Mouse (Mus musculus): ENCODE results near the gene Tpra1.

Tpra1 gene

DNA sequence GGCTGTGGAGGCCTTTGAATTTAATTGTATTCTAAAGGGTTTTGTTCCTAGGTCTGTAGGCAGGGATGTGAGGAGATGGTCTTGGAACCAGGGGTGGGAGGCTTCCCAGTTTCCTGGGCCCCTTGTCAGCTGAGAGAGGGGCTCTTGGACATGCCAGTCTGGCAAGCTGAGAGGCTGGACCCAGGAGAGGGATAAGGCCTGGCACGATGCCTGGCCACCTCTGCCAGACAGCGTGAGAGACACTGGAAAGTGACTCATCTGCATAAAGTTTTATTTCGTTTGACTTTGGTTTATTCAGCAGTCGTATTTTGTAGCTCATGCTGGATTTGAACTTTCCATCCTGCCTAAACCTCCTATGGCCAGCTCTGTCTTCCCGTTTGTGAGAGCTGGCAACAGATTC, 26.5 kb downstream of the Tpra1 start:
- DNase-seq = no peak

- DNase-seq = peak; percentile 56
These were observed 27.4 kb downstream of the Tpra1 start for GRCm38 (mm10) chr6:88929451-88929850.

DNA sequence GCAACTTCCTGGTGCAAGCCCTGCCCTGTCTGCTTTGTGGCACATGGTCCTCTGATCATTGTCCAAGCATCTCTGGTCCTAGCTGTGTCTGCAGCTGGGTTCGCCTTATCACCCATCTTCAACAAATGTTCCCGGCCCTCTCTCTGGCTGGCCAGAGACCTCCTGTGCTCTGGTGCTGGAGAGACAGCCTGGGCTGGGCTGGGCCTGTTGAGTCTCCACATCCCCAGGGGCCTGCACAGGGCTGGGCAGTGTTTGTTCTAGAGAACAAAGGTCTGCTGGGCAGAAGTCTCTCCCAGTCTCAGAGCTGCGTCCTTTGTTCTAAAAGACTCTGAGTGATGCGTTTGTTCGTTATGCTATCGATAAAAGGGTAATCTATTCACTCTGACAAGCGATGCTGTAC, 28.0 kb downstream of the Tpra1 start:
- DNase-seq = peak; percentile 50

DNA sequence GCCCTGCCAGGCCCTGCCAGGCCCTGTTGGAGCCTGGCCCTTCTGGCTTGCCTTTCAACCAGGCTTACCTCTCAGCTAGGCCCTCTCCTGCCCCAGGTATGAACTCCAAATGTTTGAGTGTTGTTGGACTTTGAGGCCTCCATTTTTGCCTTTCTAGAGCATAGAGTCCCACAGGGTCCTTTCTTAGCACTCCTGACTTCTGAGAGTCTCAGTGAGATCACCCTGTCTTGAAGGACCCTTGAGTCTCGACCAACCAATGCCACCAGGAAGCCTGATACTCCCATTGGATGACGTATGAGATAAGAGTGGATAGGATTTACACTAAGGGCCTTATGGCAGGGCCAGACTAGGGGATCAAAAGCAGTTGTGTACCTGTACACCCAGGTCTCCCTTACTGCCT, 29.4 kb downstream of the Tpra1 start:
- DNase-seq = no peak

- no peak for DNase-seq
These were observed 32.1 kb downstream of the Tpra1 start for GRCm38 (mm10) chr6:88934132-88934531.

DNA sequence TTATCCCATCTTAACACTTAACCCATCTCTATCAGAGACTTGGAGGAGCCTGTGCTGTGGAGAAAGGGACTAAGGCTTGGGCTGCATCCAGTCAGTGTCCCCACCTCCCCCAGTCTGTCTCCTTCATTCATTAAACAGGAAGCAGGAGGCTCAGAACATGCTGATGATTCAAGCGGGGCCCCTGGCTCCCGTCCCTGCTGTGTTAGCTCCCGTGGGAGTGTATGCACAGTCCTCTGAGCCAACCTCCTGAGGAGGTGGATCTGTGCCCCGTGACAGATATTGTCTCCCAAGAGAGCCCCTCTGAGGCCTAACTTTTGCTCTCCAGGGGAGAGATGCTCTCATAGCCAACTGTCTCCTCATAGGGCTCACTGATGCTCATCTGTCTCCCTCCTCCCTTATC, 32.8 kb downstream of the Tpra1 start:
- DNase-seq = no peak

DNA sequence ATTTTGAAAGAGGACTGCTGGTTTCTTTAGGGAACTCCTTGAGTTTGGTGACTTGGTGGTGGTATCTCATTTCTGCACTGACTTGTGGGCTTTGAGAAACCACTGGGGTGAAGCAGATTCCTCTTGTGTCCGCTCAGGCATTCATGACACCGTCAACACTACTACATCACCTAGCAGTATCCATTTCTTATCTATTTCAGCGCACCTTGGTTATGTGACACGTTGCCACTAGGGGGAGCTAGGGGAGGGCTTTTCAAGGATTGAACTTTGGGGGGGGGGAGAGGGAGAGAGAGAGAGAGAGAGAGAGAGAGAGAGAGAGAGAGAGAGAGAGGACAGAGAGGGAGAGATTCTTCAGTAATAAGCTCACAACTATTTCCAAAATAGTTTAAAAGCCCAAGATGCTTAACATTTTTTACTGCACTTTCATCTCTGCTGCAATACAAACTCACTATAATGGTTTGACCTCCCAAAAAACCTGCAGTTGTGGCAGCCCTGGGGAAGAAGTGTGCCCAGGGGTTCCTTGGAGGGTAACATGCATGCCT, 33.8 kb downstream of the Tpra1 start:
- peak; percentile 84 for DNase-seq

DNA sequence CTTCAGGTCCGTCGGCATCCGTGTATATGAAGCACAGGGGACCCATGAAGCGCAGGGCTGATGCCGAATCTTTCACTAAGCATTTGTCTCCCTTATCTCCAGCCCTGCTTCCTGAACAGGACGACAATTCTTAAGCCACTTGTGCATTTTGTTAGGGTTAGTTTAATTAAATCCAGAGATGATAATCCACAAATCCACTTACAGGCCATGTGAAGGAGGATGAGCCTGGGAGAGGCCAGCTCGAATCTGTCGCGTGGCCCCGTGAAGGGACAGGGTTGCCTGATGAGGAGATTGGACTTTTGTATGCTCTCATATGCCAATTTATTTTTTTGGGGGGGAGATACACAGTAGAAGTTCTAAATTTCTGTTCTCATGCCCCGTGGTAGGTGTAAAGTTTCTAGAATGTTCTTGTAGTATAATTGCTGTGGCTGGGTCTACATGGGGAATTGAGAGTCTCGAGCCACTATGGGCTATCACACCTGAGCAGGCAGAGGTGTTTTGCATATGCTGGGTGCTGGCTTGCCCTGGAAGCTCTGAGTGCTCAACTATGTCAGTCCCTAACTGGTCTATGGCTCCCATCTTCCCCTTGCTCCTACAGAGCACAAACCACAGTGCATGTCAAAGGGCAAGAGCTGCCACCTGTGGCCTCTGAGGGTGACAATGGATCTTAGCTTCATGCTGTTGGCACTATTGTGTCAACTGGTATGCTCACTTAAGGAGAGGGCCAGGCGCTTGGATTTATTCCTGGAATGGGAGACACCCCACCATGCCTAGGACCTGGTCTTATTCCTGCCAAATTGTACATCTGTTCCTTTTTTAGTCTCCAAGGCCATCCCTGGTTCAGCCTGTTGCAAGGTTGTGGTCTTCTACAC, 34.5 kb downstream of the Tpra1 start:
- DNase-seq = no peak

GRCm38 (mm10) chr6:88937214-88937549, 35.1 kb downstream of the Tpra1 start:
- no peak for DNase-seq

DNA sequence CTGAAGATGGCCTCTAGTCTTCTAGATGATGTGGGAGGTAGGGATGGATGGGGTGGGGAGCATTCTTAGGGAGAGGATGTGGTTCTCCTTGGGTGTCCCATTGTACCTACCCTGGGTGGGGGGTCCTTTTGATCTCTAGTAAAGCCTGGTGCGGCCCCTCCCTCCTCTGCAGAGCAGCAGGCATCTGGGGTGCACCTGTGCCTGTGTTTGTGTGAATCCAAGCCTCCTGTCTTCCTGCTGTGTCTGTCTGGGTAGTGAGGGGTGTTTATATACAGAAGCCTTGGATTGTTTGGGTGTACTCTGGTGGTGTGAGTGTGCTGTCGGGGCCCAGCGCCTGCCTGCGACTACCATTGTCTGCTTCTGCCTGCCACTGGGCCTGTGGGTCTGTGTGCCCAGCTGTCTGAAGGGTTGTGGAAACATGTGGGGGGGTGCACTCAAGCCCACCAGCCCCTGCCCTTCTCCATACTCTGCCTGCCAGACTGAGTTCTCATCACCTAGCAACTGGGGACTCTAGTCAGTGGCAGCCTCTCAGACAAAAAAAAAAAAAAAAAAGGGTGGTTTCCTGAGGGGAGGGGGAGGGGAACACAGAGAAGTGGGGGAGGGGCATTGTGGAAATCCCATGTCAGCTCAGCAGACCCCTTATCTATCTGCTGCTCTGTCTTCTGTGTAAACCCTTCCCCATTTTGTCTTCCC, 36.1 kb downstream of the Tpra1 start:
- DNase-seq = peak; percentile 75

DNA sequence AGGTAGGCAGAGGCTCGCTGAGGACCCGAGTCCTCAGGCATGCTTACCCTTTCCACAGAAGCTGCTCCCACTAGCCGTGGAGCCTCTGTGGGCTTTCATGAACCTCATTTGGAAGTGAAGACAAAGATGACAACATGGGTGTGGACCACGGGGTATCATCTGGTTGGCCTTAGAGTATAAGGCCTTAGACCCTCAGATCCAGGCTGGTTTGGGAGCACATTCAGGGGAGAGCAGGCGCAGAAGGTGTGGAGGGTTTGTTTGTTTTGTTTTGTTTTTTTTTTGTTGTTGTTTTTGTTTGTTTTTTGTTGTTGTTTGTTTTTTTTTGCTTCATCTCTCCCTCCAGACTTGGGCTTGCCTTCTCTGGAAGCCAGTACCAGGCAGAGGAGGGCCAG, 36.6 kb downstream of the Tpra1 start:
- no peak for DNase-seq

- DNase-seq = no peak
These were observed 37.4 kb downstream of the Tpra1 start for GRCm38 (mm10) chr6:88939281-88940089.

DNA sequence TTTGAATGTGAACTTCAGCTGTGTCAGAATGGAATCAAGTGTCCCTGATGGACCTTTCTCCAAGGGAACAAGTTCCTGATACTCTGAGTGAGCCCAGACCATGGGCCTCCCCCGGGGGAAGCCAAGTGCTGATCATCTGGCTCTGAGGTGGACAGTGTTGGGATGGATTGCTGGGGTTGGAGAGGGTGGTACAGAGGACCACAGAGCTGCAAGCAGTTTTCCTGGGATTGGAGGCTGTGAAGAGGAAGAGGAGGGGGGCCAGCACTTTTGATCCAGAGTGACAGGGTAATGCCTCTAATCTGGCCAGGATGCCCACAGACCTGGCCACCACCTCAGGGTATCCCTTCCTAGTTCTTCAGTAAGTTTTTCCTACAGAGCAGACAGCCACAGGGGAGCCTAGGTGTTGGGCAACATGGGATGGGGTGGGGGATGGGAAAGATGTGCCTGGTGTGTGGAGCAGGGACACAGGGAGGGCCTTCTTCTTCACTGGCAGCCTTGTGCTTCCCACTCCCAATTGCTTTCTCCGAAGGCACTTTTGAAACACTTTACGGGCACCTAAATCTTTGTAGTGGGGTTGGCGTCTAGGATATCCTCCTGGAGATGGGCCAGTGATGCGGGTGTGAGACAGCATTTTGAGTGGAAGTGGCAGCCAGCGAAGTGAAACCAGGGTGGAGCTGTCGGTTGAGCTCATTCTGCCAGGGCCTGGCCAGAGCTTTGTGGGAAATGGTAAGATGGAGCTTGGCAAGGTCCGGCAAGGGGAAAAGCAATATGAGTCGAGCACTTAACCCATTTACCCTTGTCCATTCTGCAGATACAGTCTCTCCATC, 38.3 kb downstream of the Tpra1 start:
- no peak for DNase-seq

DNA sequence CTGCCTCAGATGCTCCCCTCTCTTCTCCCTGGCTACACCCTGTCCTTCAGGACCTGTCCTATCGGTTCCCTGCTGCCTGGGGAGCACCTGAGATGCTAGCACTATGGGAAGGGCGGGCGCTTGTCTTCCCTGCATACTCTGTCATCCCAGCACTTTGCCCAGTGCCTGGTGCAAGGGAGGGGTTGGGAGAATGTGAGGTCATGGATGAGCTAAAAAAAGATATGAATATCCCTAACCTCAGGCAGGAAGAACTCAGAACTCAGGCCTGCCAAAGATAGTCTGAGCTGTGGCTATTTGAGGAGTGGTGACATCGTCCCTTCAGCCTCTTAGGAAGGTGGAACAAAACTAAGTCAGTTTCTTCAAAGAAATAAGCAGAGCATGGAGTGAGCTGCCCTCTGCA, 39.6 kb downstream of the Tpra1 start:
- DNase-seq = no peak

DNA sequence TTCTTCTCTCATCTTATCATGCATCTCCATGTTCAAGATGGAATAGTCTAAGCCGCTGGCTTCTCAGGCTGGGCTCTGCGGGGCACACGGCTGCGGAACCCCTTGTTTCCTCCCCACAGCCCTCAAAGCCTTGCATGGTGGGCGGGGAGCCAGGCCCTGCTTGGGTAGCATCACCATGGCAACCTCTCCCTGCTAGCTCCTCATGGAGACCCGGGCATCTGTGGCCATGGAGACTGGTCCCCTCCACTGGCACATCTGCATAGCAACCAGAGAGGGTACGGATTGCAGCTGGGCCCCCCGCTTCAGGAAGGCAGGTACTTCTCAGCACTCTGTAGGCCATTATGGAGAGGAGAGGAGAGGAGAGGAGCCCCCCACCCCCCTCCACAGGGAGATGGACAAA, 40.5 kb downstream of the Tpra1 start:
- peak; percentile 82 for DNase-seq

- DNase-seq = no peak
These were observed 41.6 kb downstream of the Tpra1 start for GRCm38 (mm10) chr6:88943666-88944065.

- DNase-seq = no peak
These were observed 44.4 kb downstream of the Tpra1 start for GRCm38 (mm10) chr6:88946442-88946841.

DNA sequence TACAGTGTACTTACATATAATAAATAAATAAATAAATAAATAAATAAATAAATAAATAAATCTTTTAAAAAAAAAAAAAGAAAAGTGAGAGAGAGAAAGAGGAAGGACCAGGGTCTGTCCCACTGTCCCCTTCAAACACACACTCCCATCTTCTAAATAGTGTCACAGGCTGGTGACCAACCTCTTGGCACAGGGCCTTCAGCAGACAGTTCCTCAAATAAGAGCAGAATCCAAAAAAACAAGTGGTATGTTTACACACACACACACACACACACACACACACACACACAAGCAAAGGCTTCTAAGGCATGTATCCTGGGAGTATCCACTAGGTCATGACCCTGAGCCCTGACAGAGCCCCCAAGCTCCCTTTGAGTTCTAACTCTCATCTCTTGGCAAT, 45.7 kb downstream of the Tpra1 start:
- no peak for DNase-seq

DNA sequence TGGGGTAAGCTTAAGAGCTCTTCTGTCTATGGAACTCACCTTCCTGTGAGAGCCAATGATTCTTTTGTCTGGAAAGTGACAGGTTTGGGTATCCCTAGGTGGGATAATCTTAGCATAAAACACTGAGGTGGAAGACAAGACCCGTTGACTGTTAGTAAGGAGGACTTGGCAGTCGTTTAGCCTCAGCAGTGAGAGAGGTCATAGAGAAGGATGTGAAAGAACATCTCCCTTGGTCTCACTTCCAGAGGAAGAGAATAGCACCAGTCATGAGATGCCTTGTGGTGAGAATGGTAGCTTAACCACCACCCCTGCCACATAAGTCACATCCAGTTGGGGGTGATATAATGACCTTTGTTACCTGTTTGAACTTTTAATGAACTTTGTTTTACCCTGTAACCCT, 54.7 kb downstream of the Tpra1 start:
- no peak for DNase-seq

DNA sequence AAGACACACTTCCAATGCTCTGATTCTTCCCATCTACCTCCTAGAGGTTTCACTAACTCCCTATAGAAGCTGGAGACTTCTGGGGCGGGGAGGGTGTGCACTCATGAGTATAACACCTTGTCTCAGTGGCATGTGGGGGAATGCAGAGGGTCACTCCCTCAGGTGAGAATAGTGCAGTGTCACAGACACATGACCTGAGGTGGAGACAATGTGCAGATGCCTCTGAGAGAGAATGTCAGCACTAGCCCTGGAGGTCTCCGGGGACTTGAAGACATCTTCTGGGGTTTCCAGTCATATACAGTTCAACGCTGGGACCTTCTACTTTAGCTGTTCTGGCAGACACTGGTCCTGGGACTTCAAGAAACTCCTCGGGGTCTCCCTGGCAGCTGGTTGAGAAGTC, 55.3 kb downstream of the Tpra1 start:
- DNase-seq = no peak

DNA sequence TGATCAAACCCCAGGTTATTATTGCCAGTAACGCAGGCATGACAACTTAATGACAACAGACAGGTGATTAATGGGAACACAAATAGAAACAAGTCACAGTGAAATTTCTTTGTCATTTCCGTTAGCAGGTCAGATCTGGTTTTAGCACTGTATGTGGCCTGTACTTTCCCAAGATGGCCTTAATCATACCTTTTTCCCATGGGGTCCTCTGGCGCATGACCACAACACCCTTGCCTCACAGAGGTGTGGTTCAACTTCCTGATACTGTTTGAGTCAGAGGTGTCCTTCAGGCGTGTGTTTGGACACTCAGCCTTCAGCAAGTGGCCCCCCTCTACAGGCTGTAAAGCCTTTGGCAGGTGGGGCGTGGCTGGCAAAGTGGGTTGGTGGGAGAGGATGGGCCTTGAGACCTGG, 55.8 kb downstream of the Tpra1 start:
- DNase-seq = no peak

GRCm38 (mm10) chr6:88958305-88958704, 56.3 kb downstream of the Tpra1 start:
- DNase-seq = no peak

GRCm38 (mm10) chr6:88959834-88960233, 57.8 kb downstream of the Tpra1 start:
- peak; percentile 72 for DNase-seq

All from embryo, embryonic 11 days (tissue).